Mouse (Mus musculus) gastrocnemius, postnatal 14 days (tissue): ENCODE measurements around the gene Ntsr2. TPM values are rescaled to one million over a fixed set of nuclear protein-coding genes. Genes with fewer than 3 reads are reported as not detected.

Experiments used
- total RNA-seq, 2 experiments: library from RNA; stranded (reverse); gene quantifications; 2 replicates each; pipeline ENCODE4 v1.2.3; 2021

Gene Ntsr2
- total RNA-seq, 2 experiments from 2014 or later = 1.5 to 1.7 TPM

Other genes starting within 250 kb of the Ntsr2 start
- 100 to 1,000 TPM in 1 of 2 experiments, 10 to 100 TPM in 1; 46.2 to 117 TPM for gene Lpin1, start 42.4 kb upstream of the Ntsr2 start, total RNA-seq
- 1 to 10 TPM in 1 of 2 experiments, under 1 TPM in 1; 0.70 to 1.1 TPM for gene Greb1, start 147.5 kb downstream of the Ntsr2 start, total RNA-seq
- 10 to 100 TPM; 55.0 to 62.3 TPM for gene E2f6, start 157.6 kb downstream of the Ntsr2 start, total RNA-seq
- 10 to 100 TPM; 71.6 to 76.3 TPM for gene Rock2, start 241.5 kb downstream of the Ntsr2 start, total RNA-seq